Mouse (Mus musculus): ENCODE data around the gene Ncor1. TPM values are rescaled to one million over a fixed set of nuclear protein-coding genes. Genes with fewer than 3 reads are reported as not detected.

Ncor1 gene
- polyA plus RNA-seq (2014; fragmentation: Nextera tagmentation; extraction: Ambion mirVana), result 160 and 203 TPM in 2 replicates

GRCm38 (mm10) chr11:62458276-62458724 is at the start of gene Ncor1, which contains the start of gene Pigl:
Gene Ncor1 (minus strand): TSS chr11:62458541.
Gene Pigl (plus strand): TSS chr11:62458460.
- Histone ChIP-seq H3K4me2 (replicated peaks; ENCODE audit: low read depth, low read length) (peak within 1 kb of the TSS; percentile 89), H3K4me1 (ENCODE audit: control insufficient read depth, insufficient read depth, low read length) (0 out of 2 replicates have a peak, but pooled peaks cover 8% of the 10 kb centered on the region), H3K9me3 (ENCODE audit: control insufficient read depth, low read length) (no peaks in the 10 kb centered on the region), H3K27me3 (ENCODE audit: control insufficient read depth, insufficient read depth, low read length) (no peaks in the 10 kb centered on the region), H3K9ac (ENCODE audit: low read depth, low read length) (peak within 1 kb of the TSS; percentile 99), H3K36me3 (ENCODE audit: control insufficient read depth, insufficient read depth, low read length) (no peaks in the 10 kb centered on the region), H3K4me3 (ENCODE audit: low read length) (peak within 1 kb of the TSS; percentile 95), H3K27ac (ENCODE audit: low read depth, low read length) (peak within 1 kb of the TSS; percentile 93)
- WGBS, result 0% methylated on average over 33 of the region's 33 CpGs
- ATAC-seq (ENCODE audit: low FRiP score, low TSS enrichment), result peak; percentile 81

GRCm38 (mm10) chr11:62507683-62508082 is 49.3 kb upstream of the Ncor1 start:
- no peak overlapping the region for H3K4me2 ChIP-seq (replicated peaks; ENCODE audit: low read depth, low read length)
- H3K27ac ChIP-seq (ENCODE audit: low read depth, low read length), result no peak overlapping the region
- no peak for ATAC-seq (ENCODE audit: low FRiP score, low TSS enrichment)

GRCm38 (mm10) chr11:62500529-62500928 is 42.2 kb upstream of the Ncor1 start:
- Histone ChIP-seq H3K9me3 (ENCODE audit: control insufficient read depth, low read length) (no peaks in the 10 kb centered on the region), H3K4me1 (ENCODE audit: control insufficient read depth, insufficient read depth, low read length) (no peaks in the 10 kb centered on the region; the same call in 1 of the 2 replicates), H3K27me3 (ENCODE audit: control insufficient read depth, insufficient read depth, low read length) (no peaks in the 10 kb centered on the region), H3K36me3 (ENCODE audit: control insufficient read depth, insufficient read depth, low read length) (no peaks in the 10 kb centered on the region), H3K4me2 (replicated peaks; ENCODE audit: low read depth, low read length) (no peak overlapping the region), H3K4me3 (ENCODE audit: low read length) (no peak overlapping the region), H3K9ac (ENCODE audit: low read depth, low read length) (no peak overlapping the region), H3K27ac (ENCODE audit: low read depth, low read length) (no peak overlapping the region)
- no peak for ATAC-seq (ENCODE audit: low FRiP score, low TSS enrichment)
- WGBS, result 85% methylated on average over 2 of the region's 2 CpGs

More at GRCm38 (mm10) chr11:62507683-62508082, 49.3 kb upstream of the Ncor1 start:
- Histone ChIP-seq H3K9ac (ENCODE audit: low read depth, low read length) (no peak overlapping the region), H3K36me3 (ENCODE audit: control insufficient read depth, insufficient read depth, low read length) (no peaks in the 10 kb centered on the region), H3K9me3 (ENCODE audit: control insufficient read depth, low read length) (no peaks in the 10 kb centered on the region), H3K4me1 (ENCODE audit: control insufficient read depth, insufficient read depth, low read length) (no peaks in the 10 kb centered on the region), H3K4me3 (ENCODE audit: low read length) (no peak overlapping the region), H3K27me3 (ENCODE audit: control insufficient read depth, insufficient read depth, low read length) (no peaks in the 10 kb centered on the region)
- 80% methylated on average over 4 of the region's 4 CpGs for WGBS

- Histone ChIP-seq H3K27ac (ENCODE audit: low read depth, low read length) (no peak overlapping the region), H3K9ac (ENCODE audit: low read depth, low read length) (no peak overlapping the region), H3K36me3 (ENCODE audit: control insufficient read depth, insufficient read depth, low read length) (no peaks in the 10 kb centered on the region), H3K9me3 (ENCODE audit: control insufficient read depth, low read length) (no peaks in the 10 kb centered on the region), H3K4me3 (ENCODE audit: low read length) (no peak overlapping the region), H3K4me2 (replicated peaks; ENCODE audit: low read depth, low read length) (no peak overlapping the region), H3K4me1 (ENCODE audit: control insufficient read depth, insufficient read depth, low read length) (no peaks in the 10 kb centered on the region; the same call in none of the 2 replicates), H3K27me3 (ENCODE audit: control insufficient read depth, insufficient read depth, low read length) (no peaks in the 10 kb centered on the region)
- no peak for ATAC-seq (ENCODE audit: low FRiP score, low TSS enrichment)
- 89% methylated on average over 2 of the region's 2 CpGs for WGBS
These were observed 40.5 kb upstream of the Ncor1 start for GRCm38 (mm10) chr11:62498802-62499201.

GRCm38 (mm10) chr11:62497181-62497580 is 38.8 kb upstream of the Ncor1 start:
- no peak overlapping the region for H3K27ac ChIP-seq (ENCODE audit: low read depth, low read length)
- ATAC-seq (ENCODE audit: low FRiP score, low TSS enrichment), result no peak
- no peaks in the 10 kb centered on the region; the same call in none of the 2 replicates for H3K4me1 ChIP-seq (ENCODE audit: control insufficient read depth, insufficient read depth, low read length)
- H3K36me3 ChIP-seq (ENCODE audit: control insufficient read depth, insufficient read depth, low read length), result no peaks in the 10 kb centered on the region
- H3K4me3 ChIP-seq (ENCODE audit: low read length), result no peak overlapping the region
- 45% methylated on average over 3 of the region's 3 CpGs for WGBS
- no peak overlapping the region for H3K9ac ChIP-seq (ENCODE audit: low read depth, low read length)
- no peaks in the 10 kb centered on the region for H3K9me3 ChIP-seq (ENCODE audit: control insufficient read depth, low read length)
- no peak overlapping the region for H3K4me2 ChIP-seq (replicated peaks; ENCODE audit: low read depth, low read length)
- H3K27me3 ChIP-seq (ENCODE audit: control insufficient read depth, insufficient read depth, low read length), result no peaks in the 10 kb centered on the region

GRCm38 (mm10) chr11:62496151-62496715 is 37.9 kb upstream of the Ncor1 start:
- Histone ChIP-seq H3K4me2 (replicated peaks; ENCODE audit: low read depth, low read length) (no peak overlapping the region), H3K36me3 (ENCODE audit: control insufficient read depth, insufficient read depth, low read length) (no peaks in the 10 kb centered on the region), H3K27me3 (ENCODE audit: control insufficient read depth, insufficient read depth, low read length) (no peaks in the 10 kb centered on the region), H3K27ac (ENCODE audit: low read depth, low read length) (no peak overlapping the region), H3K4me3 (ENCODE audit: low read length) (no peak overlapping the region), H3K4me1 (ENCODE audit: control insufficient read depth, insufficient read depth, low read length) (no peaks in the 10 kb centered on the region; the same call in none of the 2 replicates), H3K9me3 (ENCODE audit: control insufficient read depth, low read length) (no peaks in the 10 kb centered on the region), H3K9ac (ENCODE audit: low read depth, low read length) (no peak overlapping the region)
- 68% methylated on average over 5 of the region's 5 CpGs for WGBS
- ATAC-seq (ENCODE audit: low FRiP score, low TSS enrichment), result no peak; the same call in 1 of the 2 replicates

GRCm38 (mm10) chr11:62495276-62495801 is 37.0 kb upstream of the Ncor1 start:
- Histone ChIP-seq H3K36me3 (ENCODE audit: control insufficient read depth, insufficient read depth, low read length) (no peaks in the 10 kb centered on the region), H3K4me2 (replicated peaks; ENCODE audit: low read depth, low read length) (peak overlapping the region; percentile 4; the same call in 1 of the 2 replicates), H3K4me3 (ENCODE audit: low read length) (no peak overlapping the region), H3K27ac (ENCODE audit: low read depth, low read length) (peak overlapping the region; percentile 76), H3K27me3 (ENCODE audit: control insufficient read depth, insufficient read depth, low read length) (no peaks in the 10 kb centered on the region), H3K9me3 (ENCODE audit: control insufficient read depth, low read length) (no peaks in the 10 kb centered on the region), H3K4me1 (ENCODE audit: control insufficient read depth, insufficient read depth, low read length) (no peaks in the 10 kb centered on the region; the same call in none of the 2 replicates), H3K9ac (ENCODE audit: low read depth, low read length) (peak overlapping the region; percentile 28; the same call in 1 of the 2 replicates)
- ATAC-seq (ENCODE audit: low FRiP score, low TSS enrichment), result peak; percentile 38; the same call in 1 of the 2 replicates
- 25% methylated on average over 9 of the region's 10 CpGs for WGBS

GRCm38 (mm10) chr11:62494754-62495275 is 36.5 kb upstream of the Ncor1 start:
- no peaks in the 10 kb centered on the region for H3K27me3 ChIP-seq (ENCODE audit: control insufficient read depth, insufficient read depth, low read length)
- H3K36me3 ChIP-seq (ENCODE audit: control insufficient read depth, insufficient read depth, low read length), result no peaks in the 10 kb centered on the region
- H3K4me2 ChIP-seq (replicated peaks; ENCODE audit: low read depth, low read length), result peak overlapping the region; percentile 4; the same call in 1 of the 2 replicates
- WGBS, result 10% methylated on average over 6 of the region's 6 CpGs
- H3K27ac ChIP-seq (ENCODE audit: low read depth, low read length), result peak overlapping the region; percentile 76
- H3K9me3 ChIP-seq (ENCODE audit: control insufficient read depth, low read length), result no peaks in the 10 kb centered on the region
- H3K4me3 ChIP-seq (ENCODE audit: low read length), result no peak overlapping the region
- ATAC-seq (ENCODE audit: low FRiP score, low TSS enrichment), result peak; percentile 74
- H3K4me1 ChIP-seq (ENCODE audit: control insufficient read depth, insufficient read depth, low read length), result no peaks in the 10 kb centered on the region; the same call in none of the 2 replicates
- peak overlapping the region; percentile 28; the same call in 1 of the 2 replicates for H3K9ac ChIP-seq (ENCODE audit: low read depth, low read length)

- Histone ChIP-seq H3K4me2 (replicated peaks; ENCODE audit: low read depth, low read length) (no peak overlapping the region), H3K36me3 (ENCODE audit: control insufficient read depth, insufficient read depth, low read length) (no peaks in the 10 kb centered on the region), H3K4me3 (ENCODE audit: low read length) (no peak overlapping the region), H3K9ac (ENCODE audit: low read depth, low read length) (no peak overlapping the region), H3K4me1 (ENCODE audit: control insufficient read depth, insufficient read depth, low read length) (no peaks in the 10 kb centered on the region; the same call in none of the 2 replicates), H3K27me3 (ENCODE audit: control insufficient read depth, insufficient read depth, low read length) (no peaks in the 10 kb centered on the region), H3K9me3 (ENCODE audit: control insufficient read depth, low read length) (no peaks in the 10 kb centered on the region), H3K27ac (ENCODE audit: low read depth, low read length) (no peak overlapping the region)
- no peak for ATAC-seq (ENCODE audit: low FRiP score, low TSS enrichment)
- WGBS, result 95% methylated on average over 6 of the region's 6 CpGs
These were observed 35.4 kb upstream of the Ncor1 start for GRCm38 (mm10) chr11:62493701-62494100.

All from kidney, embryonic 14.5 days (tissue).